Mouse (Mus musculus) layer of hippocampus, postnatal 25 days (tissue): ENCODE data around the gene Hdgfl2. TPM values are rescaled to one million over a fixed set of nuclear protein-coding genes. Genes with fewer than 3 reads are reported as not detected.
A peak's percentile ranks its signal among the peaks of the same experiment; 100 is the strongest.

ENCODE experiments used
- DNase-seq, 2 experiments: peaks; one replicate each; pipeline ENCODE4 v3.0.0; 2022; ENCODE audit warnings: mixed read lengths in 2 of 2, low spot score in 1 of 2; ENCODE audit errors: extremely low spot score in 1 of 2
- total RNA-seq, 2 experiments: library from RNA; stranded (reverse); gene quantifications; 2 replicates each; pipeline ENCODE4 v1.2.3; 2021

Hdgfl2 gene
- total RNA-seq, 2 experiments from 2014 or later: 96.4 to 126 TPM

GRCm38 (mm10) chr17:56124377-56125275 lies 45.2 kb downstream of the Hdgfl2 start:
- DNase-seq: peak in 1 of 2 experiments; percentile 76

- DNase-seq: no peak
Measured at GRCm38 (mm10) chr17:56125276-56125630, 45.8 kb downstream of the Hdgfl2 start.

GRCm38 (mm10) chr17:56126175-56126574 lies 46.7 kb downstream of the Hdgfl2 start:
- no peak for DNase-seq

- no peak for DNase-seq
Measured at GRCm38 (mm10) chr17:56128246-56128645, 48.8 kb downstream of the Hdgfl2 start.

GRCm38 (mm10) chr17:56131136-56131535 lies 51.7 kb downstream of the Hdgfl2 start:
- DNase-seq: no peak

- DNase-seq: peak; percentile 58 to 77
Measured at GRCm38 (mm10) chr17:56131814-56132213, 52.4 kb downstream of the Hdgfl2 start.

- peak in 1 of 2 experiments; percentile 71 for DNase-seq
Measured at GRCm38 (mm10) chr17:56132661-56133060, 53.2 kb downstream of the Hdgfl2 start.

- DNase-seq: no peak
Measured at GRCm38 (mm10) chr17:56133457-56134363, 54.3 kb downstream of the Hdgfl2 start.

GRCm38 (mm10) chr17:56134463-56134971 lies 55.1 kb downstream of the Hdgfl2 start:
- peak in 1 of 2 experiments; percentile 74 for DNase-seq

GRCm38 (mm10) chr17:56136558-56136957 lies 57.1 kb downstream of the Hdgfl2 start:
- no peak for DNase-seq

- DNase-seq: no peak
Measured at GRCm38 (mm10) chr17:56137839-56138613, 58.6 kb downstream of the Hdgfl2 start.

GRCm38 (mm10) chr17:56139355-56139754 lies 59.9 kb downstream of the Hdgfl2 start:
- DNase-seq: no peak

GRCm38 (mm10) chr17:56139858-56140595 lies 60.6 kb downstream of the Hdgfl2 start, which contains the start of gene Sema6b:
Gene Sema6b (minus strand): TSS chr17:56140343.
- peak; percentile 80 to 90 for DNase-seq

GRCm38 (mm10) chr17:56141702-56142605 lies 62.5 kb downstream of the Hdgfl2 start:
- DNase-seq: peak; percentile 65 to 80

GRCm38 (mm10) chr17:56144546-56144945 lies 65.1 kb downstream of the Hdgfl2 start:
- DNase-seq: no peak

GRCm38 (mm10) chr17:56146131-56146530 lies 66.7 kb downstream of the Hdgfl2 start:
- no peak for DNase-seq

- DNase-seq: no peak
Measured at GRCm38 (mm10) chr17:56147420-56147819, 68.0 kb downstream of the Hdgfl2 start.

- DNase-seq: no peak
Measured at GRCm38 (mm10) chr17:56148280-56148679, 68.8 kb downstream of the Hdgfl2 start.
